Mouse (Mus musculus) stomach, postnatal 0 days (tissue): ENCODE data around the gene Cplx2. TPM values are rescaled to one million over a fixed set of nuclear protein-coding genes. Genes with fewer than 3 reads are reported as not detected.
A peak's percentile ranks its signal among the peaks of the same experiment; 100 is the strongest.

Source experiments
- ATAC-seq: fragments of 200-750 bp; cut with Nextera tagmentation; 2 replicates; pipeline ENCODE4 v1.8.0; 2017; ENCODE audit not compliant: low FRiP score, low TSS enrichment
- DNase-seq: peaks from one replicate; pipeline ENCODE4 v3.0.0-alpha.2; 2016; ENCODE audit warnings: low spot score
- H3K27ac ChIP-seq: fragments of 300-500 bp; sonication (generic); replicated peaks from 2 replicates; pipeline ENCODE4 v1.5.1; 2014; ENCODE audit warnings: mild to moderate bottlenecking, control low read depth
- H3K27me3 ChIP-seq: fragments of 300-500 bp; sonication (generic); 2 replicates; pipeline ENCODE4 v1.6.1; 2014; ENCODE audit warnings: low read length; ENCODE audit not compliant: control insufficient read depth, insufficient read depth
- H3K36me3 ChIP-seq: fragments of 300-500 bp; sonication (generic); 2 replicates; pipeline ENCODE4 v1.6.1; 2014; ENCODE audit warnings: low read length, mixed read lengths; ENCODE audit not compliant: control insufficient read depth, insufficient read depth
- H3K4me1 ChIP-seq: fragments of 300-500 bp; sonication (generic); replicated peaks from 2 replicates; pipeline ENCODE4 v1.6.1; 2014; ENCODE audit warnings: antibody characterized with exemption; ENCODE audit not compliant: control insufficient read depth, insufficient read depth
- H3K4me2 ChIP-seq: fragments of 300-500 bp; sonication (generic); replicated peaks from 2 replicates; pipeline ENCODE4 v1.6.1; 2014; ENCODE audit warnings: low read depth, mild to moderate bottlenecking, control low read depth, moderate library complexity
- H3K4me3 ChIP-seq: fragments of 300-500 bp; sonication (generic); 2 replicates; pipeline ENCODE4 v1.5.1; 2014; ENCODE audit warnings: low read depth, low read length, control low read depth
- H3K9ac ChIP-seq: fragments of 300-500 bp; sonication (generic); 2 replicates; pipeline ENCODE4 v1.6.1; 2014; ENCODE audit warnings: mild to moderate bottlenecking, low read length, control low read depth, mixed read lengths
- H3K9me3 ChIP-seq: fragments of 300-500 bp; sonication (generic); 2 replicates; pipeline ENCODE4 v1.6.1; 2016; ENCODE audit warnings: low read length; ENCODE audit not compliant: control insufficient read depth
- CTCF ChIP-seq: IDR thresholded peaks from 2 replicates; pipeline ENCODE4 v1.5.1; 2016; ENCODE audit warnings: antibody characterized with exemption, low read depth, mild to moderate bottlenecking, moderate library complexity
- EP300 ChIP-seq: optimal IDR thresholded peaks from 2 replicates; pipeline ENCODE3; 2016; ENCODE audit warnings: antibody characterized with exemption
- WGBS: fragments of 180-500 bp; shearing (Covaris S2); extraction: QIAGEN DNeasy Blood & Tissue Kit; methylation state at CpG from one replicate; pipeline ENCODE4 v1.1.7; 2014; 5-methylcytosine and 5-hydroxymethylcytosine counted together
- polyA plus RNA-seq: library from polyadenylated mRNA; unstranded; fragments of >200 nt; fragmentation: Nextera tagmentation; extraction: Ambion mirVana; gene quantifications from 2 replicates; pipeline ENCODE4 v1.2.1, GENCODE M21; 2015

Cplx2 gene
- 1.8 and 1.9 TPM in 2 replicates for polyA plus RNA-seq

- Histone ChIP-seq H3K4me3 (peak within 1 kb of the TSS; percentile 28), H3K36me3 (no peaks in the 10 kb centered on the region), H3K9me3 (no peaks in the 10 kb centered on the region), H3K4me1 (0 out of 2 replicates have a peak, but pooled peaks cover 2% of the 10 kb centered on the region), H3K27ac (no peak within 1 kb of the TSS), H3K9ac (no peak within 1 kb of the TSS), H3K4me2 (peak within 1 kb of the TSS; percentile 48), H3K27me3 (no peaks in the 10 kb centered on the region; the same call in 1 of the 2 replicates)
- no peak for TF ChIP-seq CTCF
- TF ChIP-seq EP300 = no peak
- ATAC-seq = no peak
- 5% methylated on average over 7 of the region's 7 CpGs for WGBS
- no peak for DNase-seq
Observed at GRCm38 (mm10) chr13:54371049-54371386, at the start of gene Cplx2. Cplx2 (plus strand) TSS chr13:54371349.

- no peak overlapping the region for H3K27ac ChIP-seq
- DNase-seq = peak; percentile 77
- no peak overlapping the region for H3K4me3 ChIP-seq
- H3K9me3 ChIP-seq = no peaks in the 10 kb centered on the region
- H3K4me2 ChIP-seq = no peak overlapping the region
- H3K9ac ChIP-seq = no peak overlapping the region
- no peak for ATAC-seq
- peak; percentile 78 for TF ChIP-seq CTCF
- TF ChIP-seq EP300 = no peak
- H3K4me1 ChIP-seq = no peaks in the 10 kb centered on the region
- H3K36me3 ChIP-seq = no peaks in the 10 kb centered on the region
- H3K27me3 ChIP-seq = no peaks in the 10 kb centered on the region
- WGBS = 43% methylated on average over 19 of the region's 19 CpGs
Observed at GRCm38 (mm10) chr13:54322396-54323306, 48.5 kb upstream of the Cplx2 start.

- H3K4me2 ChIP-seq = no peak overlapping the region
- DNase-seq (no peak), ATAC-seq (no peak)
- no peak overlapping the region for H3K4me3 ChIP-seq
- no peak overlapping the region for H3K27ac ChIP-seq
- H3K36me3 ChIP-seq = no peaks in the 10 kb centered on the region
- no peaks in the 10 kb centered on the region for H3K27me3 ChIP-seq
- H3K9ac ChIP-seq = no peak overlapping the region
- 73% methylated on average over 13 of the region's 13 CpGs for WGBS
- no peaks in the 10 kb centered on the region for H3K9me3 ChIP-seq
- no peaks in the 10 kb centered on the region for H3K4me1 ChIP-seq
- no peak for TF ChIP-seq EP300
- TF ChIP-seq CTCF = no peak
Observed at GRCm38 (mm10) chr13:54323307-54324165, 47.6 kb upstream of the Cplx2 start.

GRCm38 (mm10) chr13:54324178-54324577, 47.0 kb upstream of the Cplx2 start:
- no peaks in the 10 kb centered on the region for H3K4me1 ChIP-seq
- no peak for DNase-seq
- no peak overlapping the region for H3K4me3 ChIP-seq

GRCm38 (mm10) chr13:54325814-54326213, 45.3 kb upstream of the Cplx2 start:
- 68% methylated on average over 7 of the region's 7 CpGs for WGBS
- DNase-seq = no peak
- Histone ChIP-seq H3K9me3 (no peaks in the 10 kb centered on the region), H3K27me3 (no peaks in the 10 kb centered on the region), H3K27ac (no peak overlapping the region), H3K36me3 (no peaks in the 10 kb centered on the region), H3K9ac (no peak overlapping the region), H3K4me2 (no peak overlapping the region), H3K4me1 (no peaks in the 10 kb centered on the region), H3K4me3 (no peak overlapping the region)
- TF ChIP-seq CTCF = no peak
- TF ChIP-seq EP300 = no peak
- no peak for ATAC-seq

More at GRCm38 (mm10) chr13:54324178-54324577, 47.0 kb upstream of the Cplx2 start:
- Histone ChIP-seq H3K4me2 (no peak overlapping the region), H3K27me3 (no peaks in the 10 kb centered on the region), H3K9ac (no peak overlapping the region), H3K27ac (no peak overlapping the region), H3K9me3 (no peaks in the 10 kb centered on the region), H3K36me3 (no peaks in the 10 kb centered on the region)
- 90% methylated on average over 2 of the region's 2 CpGs for WGBS
- ATAC-seq = no peak
- TF ChIP-seq CTCF (no peak), EP300 (no peak)
